Mouse (Mus musculus) myocyte (in vitro differentiated cells): ENCODE measurements around the gene Recql.

Experiments
- CEBPB ChIP-seq: IDR thresholded peaks from 2 replicates; pipeline ENCODE4 v1.6.1; 2011; ENCODE audit warnings: mild to moderate bottlenecking, moderate library complexity; ENCODE audit not compliant: poor library complexity, insufficient read depth, severe bottlenecking
- E2F4 ChIP-seq: IDR thresholded peaks from one replicate; pipeline ENCODE4 v1.6.1; 2011; ENCODE audit warnings: mild to moderate bottlenecking, control low read depth, moderate library complexity; ENCODE audit not compliant: insufficient read depth
- MAX ChIP-seq: IDR thresholded peaks from one replicate; pipeline ENCODE4 v1.6.1; 2011; ENCODE audit warnings: low read depth, mild to moderate bottlenecking, control low read depth
- MYOG ChIP-seq, 3 experiments: IDR thresholded peaks; one replicate each; pipeline ENCODE4 v1.6.1; 2011; ENCODE audit warnings: control low read depth in 2 of 3, low read depth in 2 of 3, mild to moderate bottlenecking in 2 of 3; ENCODE audit not compliant: insufficient read length in 2 of 3, control insufficient read depth in 1 of 3, insufficient read depth in 1 of 3
- POLR2A ChIP-seq: IDR thresholded peaks from one replicate; pipeline ENCODE4 v1.6.1; 2011; ENCODE audit warnings: low read depth, mild to moderate bottlenecking, control low read depth, moderate library complexity; ENCODE audit not compliant: insufficient read length
- SRF ChIP-seq: IDR thresholded peaks from one replicate; pipeline ENCODE4 v1.6.1; 2011; ENCODE audit warnings: low read depth; ENCODE audit not compliant: control insufficient read depth, insufficient read length
- TCF12 ChIP-seq: IDR thresholded peaks from one replicate; pipeline ENCODE4 v1.6.1; 2011; ENCODE audit warnings: mild to moderate bottlenecking, control low read depth; ENCODE audit not compliant: poor library complexity, insufficient read depth, severe bottlenecking
- TCF3 ChIP-seq: IDR thresholded peaks from one replicate; pipeline ENCODE4 v1.6.1; 2011; ENCODE audit warnings: low read depth, control low read depth; ENCODE audit not compliant: insufficient read length

GRCm38 (mm10) chr6:142387011-142387754, at the start of gene Recql, which contains the start of gene Golt1b:
- TF ChIP-seq MAX: no peak
- TF ChIP-seq POLR2A: peak; percentile 72
- TF ChIP-seq MYOG (IDR thresholded peaks at IDR 0.05; ENCODE audit: control insufficient read depth in 1 of 3, insufficient read depth in 1 of 3, insufficient read length in 2 of 3, low read depth in 2 of 3): no peak
- TF ChIP-seq E2F4: peak; percentile 84
- no peak for TF ChIP-seq TCF12
- TF ChIP-seq TCF3: no peak
- no peak for TF ChIP-seq SRF
- no peak for TF ChIP-seq CEBPB
